Mouse (Mus musculus): ENCODE data around the gene C5ar1.
A peak's percentile ranks its signal among the peaks of the same experiment; 100 is the strongest.

C5ar1 gene

DNA sequence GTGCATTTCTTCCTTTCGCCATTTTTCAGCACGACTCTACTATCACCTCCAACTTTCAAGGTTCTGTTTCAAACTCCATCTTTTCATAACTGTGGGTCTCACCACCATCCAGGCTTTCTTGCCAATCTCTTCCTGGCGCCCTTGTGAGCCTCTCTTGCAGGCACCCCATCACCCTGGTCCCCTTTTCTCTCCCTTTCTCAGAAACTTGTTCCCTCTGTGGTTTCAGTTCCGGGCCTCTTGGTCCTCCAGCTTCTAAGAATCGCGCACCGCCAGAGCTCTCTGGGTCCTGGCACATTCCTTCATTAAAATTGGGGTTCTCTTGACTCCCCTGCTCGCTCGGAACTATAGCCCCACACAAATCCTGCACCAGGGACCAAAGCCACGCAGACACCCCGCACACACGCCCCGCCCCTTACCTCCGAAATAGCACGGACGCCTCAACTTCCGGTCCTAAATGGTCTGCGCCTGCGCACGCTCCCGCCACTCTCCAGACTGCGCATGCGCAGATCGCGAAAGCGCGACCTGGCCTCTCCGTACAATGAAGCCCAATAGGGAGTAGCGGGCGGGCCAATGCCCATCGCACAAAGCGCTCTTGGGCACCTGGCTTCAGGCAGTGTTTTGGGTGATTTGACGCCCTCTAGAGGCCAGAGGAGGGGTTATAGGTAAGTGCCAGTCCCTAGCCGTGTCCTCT, 37.6 kb downstream of the C5ar1 start, which contains the start of gene Dhx34:
Gene Dhx34, minus strand, starts transcription at position 456 of the 691 bp plus-strand sequence.
- peak; percentile 97 for DNase-seq (ENCODE audit: low read depth)

- no peak for DNase-seq (ENCODE audit: low read depth)
Measured at GRCm38 (mm10) chr7:16213986-16214385, 45.4 kb downstream of the C5ar1 start.

GRCm38 (mm10) chr7:16213196-16213595, 46.1 kb downstream of the C5ar1 start:
- no peak for DNase-seq (ENCODE audit: low read depth)

DNA sequence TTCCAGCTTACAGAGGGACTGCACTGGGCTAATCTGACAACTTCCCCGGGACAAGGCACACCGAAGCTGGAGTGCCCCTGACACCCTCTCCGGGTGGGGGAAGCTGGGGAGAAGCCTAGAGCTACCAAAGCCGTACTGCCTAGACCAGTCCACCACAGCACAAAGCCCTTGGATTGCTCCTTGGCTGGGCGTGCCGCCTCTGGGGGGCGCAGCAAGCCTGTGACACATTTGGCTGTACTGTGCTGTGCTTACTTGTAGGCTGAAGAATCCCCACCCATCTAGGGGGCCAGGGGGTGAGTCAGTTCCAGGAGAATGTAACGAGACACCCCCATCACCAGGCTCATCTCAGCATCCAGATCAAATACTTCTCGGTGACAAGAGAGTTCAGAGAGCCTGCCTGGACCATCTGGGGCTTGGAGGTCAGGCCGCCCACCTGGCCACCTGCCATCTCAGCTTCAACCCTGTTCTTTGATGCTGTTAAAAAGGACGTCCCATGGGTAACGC, 48.4 kb downstream of the C5ar1 start:
- no peak for DNase-seq (ENCODE audit: low read depth)

DNA sequence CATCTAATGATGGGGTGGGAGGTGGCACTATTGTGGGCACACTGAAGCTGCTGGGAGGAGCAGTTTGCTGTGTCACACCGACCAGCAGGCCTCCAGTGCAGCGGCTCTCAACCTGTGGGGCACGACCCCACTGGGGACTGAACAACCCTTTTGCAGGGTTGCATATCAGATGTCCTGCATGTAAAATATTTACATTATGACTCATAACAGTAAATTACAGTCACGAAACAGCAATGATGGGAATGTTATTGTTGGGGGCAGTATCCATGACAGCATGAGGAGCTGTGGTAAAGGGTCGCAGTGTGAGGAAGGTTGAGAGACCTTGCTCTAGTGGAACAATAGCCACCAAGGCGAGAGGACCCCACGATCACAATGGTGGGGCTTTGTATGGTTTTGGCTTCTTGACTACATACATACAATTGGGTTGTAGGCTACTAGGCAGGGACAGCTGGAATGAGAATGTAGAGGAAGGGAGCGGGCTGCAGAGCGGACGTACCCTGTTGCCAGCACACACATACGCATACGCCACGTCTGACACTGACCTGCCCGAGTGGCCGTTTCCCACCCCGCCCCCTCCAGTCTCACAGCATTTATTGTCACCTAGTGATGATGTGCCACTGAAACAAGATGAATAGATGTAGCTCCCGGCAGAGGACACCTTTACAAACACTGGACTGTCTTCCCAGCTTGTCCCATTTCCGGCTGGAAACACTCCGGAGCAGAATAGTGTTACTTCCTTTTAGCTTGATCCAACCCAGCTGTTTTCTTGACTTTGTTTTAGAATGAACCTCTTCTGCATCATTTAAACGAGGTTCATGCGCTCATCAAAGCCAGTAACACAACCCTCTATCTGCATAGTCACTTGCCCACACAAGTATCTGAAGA, 50.3 kb downstream of the C5ar1 start:
- no peak for DNase-seq (ENCODE audit: low read depth)

- DNase-seq (ENCODE audit: low read depth) = no peak
Measured at GRCm38 (mm10) chr7:16207496-16207895, 51.8 kb downstream of the C5ar1 start.

DNA sequence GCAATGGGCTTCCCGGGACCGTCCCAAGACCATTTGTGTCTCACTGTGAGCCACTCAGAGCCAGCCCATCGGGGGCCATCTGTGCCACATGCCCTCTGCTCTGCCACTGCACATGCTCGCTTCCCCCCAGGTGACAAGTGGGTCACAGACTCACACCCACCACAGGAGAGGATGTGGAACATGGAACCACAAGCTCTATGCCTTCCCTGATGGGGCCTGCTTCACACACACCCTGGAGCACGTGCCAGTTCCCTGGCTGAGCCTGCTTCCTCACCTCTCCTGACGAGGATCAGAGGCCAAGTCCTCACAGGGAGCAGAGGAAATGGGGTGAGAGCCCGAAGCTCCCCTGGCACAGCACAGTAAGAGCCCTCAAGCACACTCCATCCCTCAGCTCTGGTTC, 52.3 kb downstream of the C5ar1 start:
- no peak for DNase-seq (ENCODE audit: low read depth)

DNA sequence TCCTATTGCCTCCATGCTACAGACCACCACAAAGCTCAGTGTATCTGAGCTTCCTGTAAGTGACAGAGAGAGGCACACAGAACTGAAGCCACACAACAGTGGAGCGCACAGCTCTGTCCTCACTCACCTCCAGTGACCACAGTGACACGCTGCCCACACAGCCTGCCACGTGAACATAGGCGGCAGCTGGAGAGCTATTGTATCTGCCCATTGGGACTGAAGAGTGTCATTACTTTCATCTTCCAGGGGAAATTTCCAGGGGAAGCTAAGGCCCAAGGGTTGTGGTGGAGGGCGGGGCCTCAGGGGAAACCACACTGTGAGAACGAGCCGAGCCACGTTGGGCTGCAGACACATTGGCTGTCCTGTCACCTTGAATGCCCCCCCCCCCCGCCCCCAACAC, 54.5 kb downstream of the C5ar1 start:
- no peak for DNase-seq (ENCODE audit: low read depth)

GRCm38 (mm10) chr7:16203505-16203903, 55.8 kb downstream of the C5ar1 start:
- DNase-seq (ENCODE audit: low read depth) = no peak

DNA sequence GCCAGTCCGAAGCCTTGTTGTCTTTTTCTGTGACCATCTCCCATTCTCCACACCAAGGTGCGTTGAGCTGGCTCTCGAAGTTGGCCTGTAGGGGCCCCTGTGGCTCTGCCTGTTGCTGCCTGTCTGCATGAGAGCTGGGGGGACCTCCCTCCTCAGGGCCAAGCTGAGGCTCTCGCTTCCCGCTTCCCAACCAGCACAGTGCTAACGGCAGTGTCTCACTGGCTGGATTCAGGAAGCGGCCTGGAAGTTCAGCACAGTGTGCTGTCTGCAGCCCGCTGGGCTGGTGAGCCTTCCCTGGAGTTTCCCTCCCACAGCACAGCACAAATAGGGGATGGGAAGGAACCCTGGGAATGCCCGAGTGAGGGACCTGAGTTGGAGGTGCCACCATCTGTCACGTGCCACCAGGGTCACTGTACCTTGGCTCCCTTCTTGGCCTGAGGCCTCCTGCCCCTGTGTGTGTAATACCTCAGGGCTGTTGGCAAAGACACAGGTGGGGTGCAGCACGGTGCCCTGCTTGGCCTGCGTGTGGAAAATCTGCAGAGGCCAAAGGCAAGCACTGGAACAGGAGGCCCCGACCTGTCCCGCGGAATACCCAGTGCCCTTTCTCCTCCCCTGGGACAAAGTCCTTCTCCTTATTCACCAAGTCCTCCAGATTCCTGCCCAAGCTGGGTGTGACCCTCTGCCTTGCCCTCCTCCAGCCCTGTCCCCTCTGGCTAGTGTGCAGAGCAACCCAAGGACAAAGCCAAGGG, 56.4 kb downstream of the C5ar1 start:
- no peak for DNase-seq (ENCODE audit: low read depth)

DNA sequence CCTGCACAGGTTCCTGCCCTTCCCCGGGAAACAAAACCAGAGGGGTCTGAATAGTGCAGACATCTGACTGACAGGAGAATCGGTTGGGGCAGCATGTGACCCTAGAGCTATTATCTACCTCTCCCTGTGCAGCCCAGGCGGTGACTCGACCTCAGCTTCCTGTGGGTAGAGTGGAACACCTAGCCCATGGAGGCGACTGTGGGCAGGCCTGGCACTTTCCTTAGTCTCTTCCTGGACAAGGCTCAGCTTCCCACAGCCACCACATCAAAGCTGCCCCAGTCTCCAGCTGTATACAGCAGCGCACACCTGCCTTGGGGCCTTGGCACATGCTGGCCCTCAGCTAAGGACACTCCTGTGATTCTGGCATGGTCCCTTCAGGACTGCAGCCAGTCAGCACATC, 58.2 kb downstream of the C5ar1 start:
- DNase-seq (ENCODE audit: low read depth) = no peak

GRCm38 (mm10) chr7:16198540-16198939, 60.8 kb downstream of the C5ar1 start:
- no peak for DNase-seq (ENCODE audit: low read depth)

DNA sequence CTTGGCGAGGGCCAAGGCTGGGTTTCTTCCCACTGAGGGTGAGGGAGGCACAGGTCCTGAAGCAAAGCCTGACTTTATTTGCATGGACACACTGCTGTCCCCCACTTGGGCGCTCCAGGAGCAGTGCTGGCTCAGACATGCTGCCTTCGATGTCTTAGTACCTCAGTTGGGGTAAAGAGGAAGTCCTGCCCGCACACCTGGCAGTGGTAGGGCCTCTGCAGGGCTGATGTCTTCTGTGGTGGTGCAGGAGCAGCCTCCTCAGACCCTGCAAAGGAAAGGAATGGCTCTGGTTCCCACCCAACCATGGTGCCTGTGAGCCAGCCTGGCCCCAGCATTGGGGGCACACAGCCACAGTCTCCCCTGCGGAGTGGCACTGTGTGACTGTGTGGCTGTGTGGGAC, 62.2 kb downstream of the C5ar1 start:
- DNase-seq (ENCODE audit: low read depth) = no peak
